Mouse (Mus musculus) lung, embryonic 16.5 days (tissue): ENCODE results near the gene Ubac2. TPM values are rescaled to one million over a fixed set of nuclear protein-coding genes. Genes with fewer than 3 reads are reported as not detected.

ENCODE experiments used
- ATAC-seq: fragments of 200-750 bp; cut with Nextera tagmentation; 2 replicates; pipeline ENCODE4 v1.8.0; 2017; ENCODE audit warnings: low read depth, mild to moderate bottlenecking, moderate library complexity
- H3K27ac ChIP-seq: fragments of 300-500 bp; sonication (generic); 2 replicates; pipeline ENCODE4 v1.5.1; 2014; ENCODE audit warnings: mild to moderate bottlenecking, control low read depth, low read length
- H3K27me3 ChIP-seq: fragments of 300-500 bp; sonication (generic); 2 replicates; pipeline ENCODE4 v1.6.1; 2014; ENCODE audit warnings: low read depth, low read length, mixed read lengths; ENCODE audit not compliant: control insufficient read depth, insufficient read depth
- H3K36me3 ChIP-seq: fragments of 300-500 bp; sonication (generic); 2 replicates; pipeline ENCODE4 v1.6.1; 2014; ENCODE audit warnings: low read length; ENCODE audit not compliant: control insufficient read depth, insufficient read depth
- H3K4me1 ChIP-seq: fragments of 300-500 bp; sonication (generic); replicated peaks from 2 replicates; pipeline ENCODE4 v1.6.1; 2014; ENCODE audit warnings: low read length, mixed read lengths; ENCODE audit not compliant: control insufficient read depth, insufficient read depth
- H3K4me2 ChIP-seq: fragments of 300-500 bp; sonication (generic); 2 replicates; pipeline ENCODE4 v1.6.1; 2014; ENCODE audit warnings: low read depth, low read length, control low read depth
- H3K4me3 ChIP-seq: fragments of 300-500 bp; sonication (generic); 2 replicates; pipeline ENCODE4 v1.5.1; 2014; ENCODE audit warnings: mild to moderate bottlenecking, low read length, control low read depth
- H3K9ac ChIP-seq: fragments of 300-500 bp; sonication (generic); 2 replicates; pipeline ENCODE4 v1.6.1; 2014; ENCODE audit warnings: low read length, control low read depth
- H3K9me3 ChIP-seq: fragments of 300-500 bp; sonication (generic); 2 replicates; pipeline ENCODE4 v1.6.1; 2016; ENCODE audit warnings: low read length; ENCODE audit not compliant: control insufficient read depth
- WGBS: fragments of 180-500 bp; shearing (Covaris S2); extraction: QIAGEN DNeasy Blood & Tissue Kit; methylation state at CpG from one replicate; pipeline ENCODE4 v1.1.7; 2014; 5-methylcytosine and 5-hydroxymethylcytosine counted together
- polyA plus RNA-seq: library from polyadenylated mRNA; unstranded; fragments of >200 nt; fragmentation: Nextera tagmentation; extraction: Ambion mirVana; gene quantifications from 2 replicates; pipeline ENCODE4 v1.2.1, GENCODE M21; 2015

The Ubac2 gene
- polyA plus RNA-seq, 1 experiment from 2014 or later = 56.9 TPM

GRCm38 (mm10) chr14:121879266-121879840 is 933 bp downstream of the Ubac2 start:
- WGBS = 5% methylated on average over 16 of the region's 16 CpGs
- Histone ChIP-seq H3K27me3 (no peaks in the 10 kb centered on the region), H3K4me3 (peak overlapping the region; percentile 96), H3K4me1 (peaks cover 9% of the 10 kb centered on the region), H3K36me3 (no peaks in the 10 kb centered on the region), H3K9me3 (no peaks in the 10 kb centered on the region), H3K9ac (peak overlapping the region; percentile 94), H3K27ac (no peak overlapping the region; the same call in 1 of the 2 replicates), H3K4me2 (peak overlapping the region; percentile 93)
- ATAC-seq = no peak

GRCm38 (mm10) chr14:121881211-121881610 is 2.8 kb downstream of the Ubac2 start:
- Histone ChIP-seq H3K4me2 (no peak overlapping the region), H3K27ac (no peak overlapping the region), H3K27me3 (no peaks in the 10 kb centered on the region), H3K36me3 (no peaks in the 10 kb centered on the region), H3K4me3 (no peak overlapping the region), H3K9ac (no peak overlapping the region), H3K9me3 (no peaks in the 10 kb centered on the region), H3K4me1 (peaks cover 10% of the 10 kb centered on the region)
- 73% methylated on average over 7 of the region's 7 CpGs for WGBS
- ATAC-seq = no peak

- no peak overlapping the region for H3K27ac ChIP-seq
- no peaks in the 10 kb centered on the region for H3K9me3 ChIP-seq
- WGBS = 43% methylated on average over 6 of the region's 6 CpGs
- H3K27me3 ChIP-seq = no peaks in the 10 kb centered on the region
- no peak overlapping the region for H3K4me2 ChIP-seq
- no peak overlapping the region for H3K9ac ChIP-seq
- H3K4me1 ChIP-seq = peaks cover 10% of the 10 kb centered on the region
- ATAC-seq = no peak
- no peaks in the 10 kb centered on the region for H3K36me3 ChIP-seq
- H3K4me3 ChIP-seq = no peak overlapping the region
These were observed 5.9 kb downstream of the Ubac2 start for GRCm38 (mm10) chr14:121884150-121884797.

- no peaks in the 10 kb centered on the region for H3K9me3 ChIP-seq
- WGBS = 65% methylated on average over 6 of the region's 6 CpGs
- no peak overlapping the region for H3K9ac ChIP-seq
- no peak overlapping the region for H3K4me2 ChIP-seq
- no peaks in the 10 kb centered on the region for H3K36me3 ChIP-seq
- peaks cover 3% of the 10 kb centered on the region for H3K4me1 ChIP-seq
- no peak for ATAC-seq
- H3K27ac ChIP-seq = no peak overlapping the region
- H3K4me3 ChIP-seq = no peak overlapping the region
- no peaks in the 10 kb centered on the region for H3K27me3 ChIP-seq
These were observed 15.3 kb downstream of the Ubac2 start for GRCm38 (mm10) chr14:121893747-121894146.

GRCm38 (mm10) chr14:121894511-121895135 is 16.2 kb downstream of the Ubac2 start:
- Histone ChIP-seq H3K36me3 (no peaks in the 10 kb centered on the region), H3K4me1 (peaks cover 6% of the 10 kb centered on the region), H3K4me3 (no peak overlapping the region), H3K9me3 (no peaks in the 10 kb centered on the region), H3K9ac (no peak overlapping the region), H3K4me2 (no peak overlapping the region), H3K27ac (no peak overlapping the region), H3K27me3 (no peaks in the 10 kb centered on the region)
- no peak for ATAC-seq
- 61% methylated on average over 5 of the region's 5 CpGs for WGBS

GRCm38 (mm10) chr14:121895316-121895715 is 16.9 kb downstream of the Ubac2 start:
- no peak overlapping the region for H3K4me2 ChIP-seq
- no peak overlapping the region for H3K4me3 ChIP-seq
- no peaks in the 10 kb centered on the region for H3K9me3 ChIP-seq
- H3K27ac ChIP-seq = no peak overlapping the region
- H3K9ac ChIP-seq = no peak overlapping the region
- H3K36me3 ChIP-seq = no peaks in the 10 kb centered on the region
- WGBS = 82% methylated on average over 4 of the region's 4 CpGs
- peaks cover 6% of the 10 kb centered on the region for H3K4me1 ChIP-seq
- no peak for ATAC-seq
- no peaks in the 10 kb centered on the region for H3K27me3 ChIP-seq

GRCm38 (mm10) chr14:121896126-121897090 is 18.0 kb downstream of the Ubac2 start:
- WGBS = 35% methylated on average over 6 of the region's 6 CpGs
- H3K36me3 ChIP-seq = no peaks in the 10 kb centered on the region
- H3K27me3 ChIP-seq = no peaks in the 10 kb centered on the region
- H3K4me3 ChIP-seq = no peak overlapping the region
- H3K4me2 ChIP-seq = no peak overlapping the region
- peaks cover 6% of the 10 kb centered on the region for H3K4me1 ChIP-seq
- no peaks in the 10 kb centered on the region for H3K9me3 ChIP-seq
- no peak overlapping the region for H3K9ac ChIP-seq
- no peak for ATAC-seq
- no peak overlapping the region for H3K27ac ChIP-seq

GRCm38 (mm10) chr14:121897773-121898172 is 19.4 kb downstream of the Ubac2 start:
- H3K4me3 ChIP-seq = no peak overlapping the region
- H3K36me3 ChIP-seq = no peaks in the 10 kb centered on the region
- H3K9me3 ChIP-seq = no peaks in the 10 kb centered on the region
- no peaks in the 10 kb centered on the region for H3K27me3 ChIP-seq
- no peak for ATAC-seq
- 79% methylated on average over 2 of the region's 2 CpGs for WGBS
- H3K27ac ChIP-seq = no peak overlapping the region
- H3K4me1 ChIP-seq = peaks cover 6% of the 10 kb centered on the region
- no peak overlapping the region for H3K4me2 ChIP-seq
- H3K9ac ChIP-seq = no peak overlapping the region

GRCm38 (mm10) chr14:121898509-121898908 is 20.1 kb downstream of the Ubac2 start:
- H3K9ac ChIP-seq = no peak overlapping the region
- H3K9me3 ChIP-seq = no peaks in the 10 kb centered on the region
- H3K4me3 ChIP-seq = no peak overlapping the region
- H3K27ac ChIP-seq = no peak overlapping the region
- H3K27me3 ChIP-seq = no peaks in the 10 kb centered on the region
- peaks cover 6% of the 10 kb centered on the region for H3K4me1 ChIP-seq
- no peak overlapping the region for H3K4me2 ChIP-seq
- no peak for ATAC-seq
- WGBS = 81% methylated on average over 11 of the region's 11 CpGs
- H3K36me3 ChIP-seq = no peaks in the 10 kb centered on the region
